Mouse (Mus musculus) heart, embryonic 13.5 days (tissue): ENCODE results near the gene Nectin4. TPM values are rescaled to one million over a fixed set of nuclear protein-coding genes. Genes with fewer than 3 reads are reported as not detected.
A peak's percentile ranks its signal among the peaks of the same experiment; 100 is the strongest.

Experiments used
- ATAC-seq: fragments of 200-750 bp; cut with Nextera tagmentation; 2 replicates; pipeline ENCODE4 v1.8.0; 2017; ENCODE audit warnings: moderate TSS enrichment; ENCODE audit not compliant: insufficient number of reproducible peaks, low FRiP score, low TSS enrichment; ENCODE audit errors: extremely low read depth
- H3K27ac ChIP-seq: fragments of 300-500 bp; sonication (generic); replicated peaks from 2 replicates; pipeline ENCODE4 v1.5.1; 2015; ENCODE audit warnings: moderate library complexity, mild to moderate bottlenecking, inconsistent platforms
- H3K27me3 ChIP-seq: fragments of 300-500 bp; sonication (generic); replicated peaks from 2 replicates; pipeline ENCODE4 v1.6.1; 2015; ENCODE audit warnings: mild to moderate bottlenecking, inconsistent platforms
- H3K36me3 ChIP-seq: fragments of 300-500 bp; sonication (generic); 2 replicates; pipeline ENCODE4 v1.6.1; 2015; ENCODE audit warnings: mild to moderate bottlenecking, inconsistent platforms
- H3K4me1 ChIP-seq: fragments of 300-500 bp; sonication (generic); 2 replicates; pipeline ENCODE4 v1.6.1; 2015; ENCODE audit warnings: inconsistent platforms
- H3K4me2 ChIP-seq: fragments of 300-500 bp; sonication (generic); 2 replicates; pipeline ENCODE4 v1.6.1; 2015; ENCODE audit warnings: inconsistent platforms, mild to moderate bottlenecking, moderate library complexity
- H3K4me3 ChIP-seq: fragments of 300-500 bp; sonication (generic); 2 replicates; pipeline ENCODE4 v1.5.1; 2015; ENCODE audit warnings: moderate library complexity, mild to moderate bottlenecking, inconsistent platforms
- H3K9ac ChIP-seq: fragments of 300-500 bp; sonication (generic); 2 replicates; pipeline ENCODE4 v1.6.1; 2015; ENCODE audit warnings: inconsistent platforms, mild to moderate bottlenecking, moderate library complexity
- H3K9me3 ChIP-seq: fragments of 300-500 bp; sonication (generic); 2 replicates; pipeline ENCODE4 v1.6.1; 2016; ENCODE audit warnings: inconsistent platforms
- WGBS: fragments of 180-500 bp; shearing (Covaris S2); methylation state at CpG from one replicate; pipeline ENCODE4 v1.1.7; 2015; ENCODE audit warnings: mixed read lengths; 5-methylcytosine and 5-hydroxymethylcytosine counted together
- polyA plus RNA-seq: library from polyadenylated mRNA; unstranded; fragments of >200 nt; fragmentation: Nextera tagmentation; extraction: Ambion mirVana; gene quantifications from 2 replicates; pipeline ENCODE4 v1.2.1, GENCODE M21; 2015

Gene Nectin4
- polyA plus RNA-seq, 1 experiment from 2014 or later, result 0.23 TPM

- Histone ChIP-seq H3K9ac (no peak overlapping the region), H3K27ac (no peak overlapping the region), H3K4me2 (no peak overlapping the region), H3K9me3 (no peaks in the 10 kb centered on the region), H3K36me3 (no peaks in the 10 kb centered on the region), H3K4me1 (peaks cover 3% of the 10 kb centered on the region), H3K4me3 (no peak overlapping the region), H3K27me3 (peaks cover 29% of the 10 kb centered on the region)
- 59% methylated on average over 9 of the region's 9 CpGs for WGBS
- ATAC-seq, result no peak
These were observed 15.3 kb downstream of the Nectin4 start for GRCm38 (mm10) chr1:171385171-171385570.

- H3K36me3 ChIP-seq, result no peaks in the 10 kb centered on the region
- H3K4me3 ChIP-seq, result peak overlapping the region; percentile 33
- peak overlapping the region; percentile 65; the same call in 1 of the 2 replicates for H3K9ac ChIP-seq
- peak overlapping the region; percentile 62 for H3K4me2 ChIP-seq
- WGBS, result 12% methylated on average over 6 of the region's 6 CpGs
- H3K4me1 ChIP-seq, result no peaks in the 10 kb centered on the region
- H3K9me3 ChIP-seq, result no peaks in the 10 kb centered on the region
- no peak for ATAC-seq
- peaks cover 14% of the 10 kb centered on the region for H3K27me3 ChIP-seq
- no peak overlapping the region for H3K27ac ChIP-seq
These were observed 17.2 kb downstream of the Nectin4 start for GRCm38 (mm10) chr1:171387099-171387498.

DNA sequence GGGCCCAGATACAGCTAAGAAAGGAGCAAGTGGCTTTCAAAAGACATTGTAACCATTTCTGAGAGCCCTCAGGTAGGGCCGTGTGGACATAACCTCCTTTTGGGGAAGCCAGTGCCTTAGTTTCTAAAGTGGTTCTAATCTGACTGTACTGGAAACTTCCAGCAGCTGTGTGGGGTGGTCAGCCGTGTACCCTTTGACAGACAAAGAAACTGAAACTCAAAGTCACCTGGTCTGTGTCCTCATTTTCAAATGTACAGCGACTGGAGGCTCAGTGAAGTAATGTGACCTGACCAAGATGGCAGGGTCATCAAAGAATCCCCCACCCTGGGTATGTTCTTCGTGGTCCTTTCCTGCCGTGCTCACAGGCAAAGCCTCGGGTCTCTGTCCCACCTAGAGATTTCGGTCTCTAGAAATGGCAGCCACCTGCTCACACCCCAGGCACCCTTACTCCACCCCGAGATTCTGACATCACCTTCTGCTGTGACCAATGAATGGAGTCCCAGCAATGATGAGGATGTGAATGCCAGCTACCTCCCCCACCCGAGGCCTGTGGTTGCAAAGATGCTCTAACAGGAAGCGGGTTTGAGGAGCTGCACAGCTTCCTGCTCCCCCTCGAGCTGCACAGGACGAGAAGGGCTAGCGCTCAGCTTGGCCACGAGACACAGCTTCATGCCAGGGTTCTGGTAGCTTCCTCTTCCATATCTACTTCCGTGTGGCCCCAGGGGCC is 18.6 kb downstream of the Nectin4 start, which contains the start of gene Arhgap30:
Arhgap30 (plus strand) TSS at position 579 of the 727 bp plus-strand sequence.
- WGBS, result 64% methylated on average over 15 of the region's 15 CpGs
- Histone ChIP-seq H3K9me3 (no peaks in the 10 kb centered on the region), H3K9ac (no peak within 1 kb of the TSS), H3K36me3 (no peaks in the 10 kb centered on the region), H3K4me2 (no peak within 1 kb of the TSS), H3K4me3 (0 out of 2 replicates have a peak within 1 kb of the TSS, but pooled peaks have one; percentile 6), H3K4me1 (no peaks in the 10 kb centered on the region), H3K27me3 (peaks cover 15% of the 10 kb centered on the region), H3K27ac (no peak within 1 kb of the TSS)
- ATAC-seq, result no peak

DNA sequence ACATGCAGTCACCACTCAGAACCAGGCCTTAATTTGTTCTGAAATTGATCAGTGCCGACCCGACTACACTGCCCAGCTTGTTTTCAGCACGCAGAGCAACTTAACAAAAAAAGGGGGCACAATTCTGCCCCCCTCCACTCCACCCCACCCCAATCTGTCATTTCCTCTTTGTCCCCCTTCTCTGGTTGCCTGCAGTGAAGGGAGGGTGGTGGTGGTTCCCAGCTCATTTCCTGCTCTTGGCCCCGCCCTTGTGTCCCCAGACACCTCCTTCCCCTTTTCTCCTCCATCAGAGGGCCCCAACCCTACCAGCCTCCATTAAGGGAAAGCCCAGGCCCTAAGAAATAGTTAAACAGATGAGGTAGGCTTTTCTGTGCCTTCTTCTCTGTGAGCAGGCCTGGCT is 20.2 kb downstream of the Nectin4 start:
- H3K4me1 ChIP-seq, result no peaks in the 10 kb centered on the region
- no peaks in the 10 kb centered on the region for H3K9me3 ChIP-seq
- H3K9ac ChIP-seq, result no peak overlapping the region
- 0 out of 2 replicates have a peak, but pooled peaks cover 12% of the 10 kb centered on the region for H3K27me3 ChIP-seq
- H3K4me3 ChIP-seq, result no peak overlapping the region
- no peak overlapping the region for H3K4me2 ChIP-seq
- WGBS, result 84% methylated on average over 4 of the region's 4 CpGs
- ATAC-seq, result no peak
- no peak overlapping the region for H3K27ac ChIP-seq
- no peaks in the 10 kb centered on the region for H3K36me3 ChIP-seq

GRCm38 (mm10) chr1:171401821-171402220 is 31.9 kb downstream of the Nectin4 start:
- Histone ChIP-seq H3K4me1 (no peaks in the 10 kb centered on the region), H3K36me3 (no peaks in the 10 kb centered on the region), H3K4me2 (no peak overlapping the region), H3K9ac (no peak overlapping the region), H3K27me3 (no peaks in the 10 kb centered on the region), H3K4me3 (no peak overlapping the region), H3K9me3 (no peaks in the 10 kb centered on the region), H3K27ac (no peak overlapping the region)
- WGBS, result 84% methylated on average over 4 of the region's 4 CpGs
- ATAC-seq, result no peak

DNA sequence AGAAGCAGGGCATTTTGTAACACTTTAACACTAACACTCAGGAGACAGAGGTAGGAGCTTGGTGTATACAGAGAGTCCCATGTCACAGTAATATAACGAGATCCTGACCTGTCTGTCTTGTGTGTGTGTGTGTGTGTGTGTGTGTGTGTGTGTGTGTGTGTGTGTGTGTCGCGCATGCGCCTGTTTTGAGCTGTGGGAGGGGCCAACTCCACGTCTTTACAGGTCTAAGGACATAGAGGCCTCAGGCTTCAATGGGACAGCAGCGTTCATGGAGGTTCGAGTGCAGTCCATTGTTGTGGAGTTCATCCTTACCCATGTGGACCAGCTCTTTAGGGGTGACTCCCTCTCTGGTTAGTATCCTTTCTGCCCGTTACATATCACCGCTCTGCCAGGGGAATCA is 33.1 kb downstream of the Nectin4 start:
- 77% methylated on average over 8 of the region's 9 CpGs for WGBS
- no peak overlapping the region for H3K9ac ChIP-seq
- ATAC-seq, result no peak

GRCm38 (mm10) chr1:171407263-171407662 is 37.4 kb downstream of the Nectin4 start:
- Histone ChIP-seq H3K9me3 (no peaks in the 10 kb centered on the region), H3K4me1 (0 out of 2 replicates have a peak, but pooled peaks cover under 1% of the 10 kb centered on the region), H3K4me2 (no peak overlapping the region), H3K36me3 (no peaks in the 10 kb centered on the region), H3K4me3 (no peak overlapping the region), H3K27me3 (peaks cover 22% of the 10 kb centered on the region), H3K27ac (no peak overlapping the region), H3K9ac (no peak overlapping the region)
- no peak for ATAC-seq
- WGBS, result 71% methylated on average over 5 of the region's 5 CpGs

More for the DNA sequence above, 33.1 kb downstream of the Nectin4 start:
- H3K4me2 ChIP-seq, result no peak overlapping the region
- H3K27me3 ChIP-seq, result peaks cover 8% of the 10 kb centered on the region; the same call in 1 of the 2 replicates
- no peak overlapping the region for H3K4me3 ChIP-seq
- H3K9me3 ChIP-seq, result no peaks in the 10 kb centered on the region
- no peaks in the 10 kb centered on the region for H3K4me1 ChIP-seq
- no peaks in the 10 kb centered on the region for H3K36me3 ChIP-seq
- H3K27ac ChIP-seq, result no peak overlapping the region

DNA sequence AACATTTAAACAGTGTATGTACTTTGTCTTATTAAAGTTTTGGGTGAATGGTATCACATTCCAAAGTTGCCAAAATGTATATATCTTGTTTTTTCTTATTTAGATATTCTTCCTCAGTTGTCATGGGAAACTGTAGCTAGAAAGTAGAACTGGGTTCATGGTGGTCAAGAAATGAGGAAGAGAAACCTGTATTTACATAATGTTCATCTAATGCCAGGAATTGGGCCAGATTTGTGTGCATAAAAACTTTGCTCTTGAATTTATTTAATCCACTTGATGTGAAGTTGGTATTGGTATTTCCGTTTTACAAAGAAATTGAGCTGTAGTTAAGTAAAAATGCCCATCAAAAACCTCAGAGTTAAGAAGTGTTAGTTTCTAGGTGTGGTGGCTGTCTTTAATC is 40.3 kb downstream of the Nectin4 start:
- no peak for ATAC-seq
- no peak overlapping the region for H3K27ac ChIP-seq
- no peaks in the 10 kb centered on the region for H3K9me3 ChIP-seq
- H3K36me3 ChIP-seq, result peaks cover 12% of the 10 kb centered on the region
- H3K4me2 ChIP-seq, result no peak overlapping the region
- H3K4me3 ChIP-seq, result no peak overlapping the region
- H3K4me1 ChIP-seq, result peaks cover 24% of the 10 kb centered on the region
- WGBS, result 74% methylated on average over 1 of the region's 1 CpGs
- H3K27me3 ChIP-seq, result peaks cover 22% of the 10 kb centered on the region
- H3K9ac ChIP-seq, result no peak overlapping the region

DNA sequence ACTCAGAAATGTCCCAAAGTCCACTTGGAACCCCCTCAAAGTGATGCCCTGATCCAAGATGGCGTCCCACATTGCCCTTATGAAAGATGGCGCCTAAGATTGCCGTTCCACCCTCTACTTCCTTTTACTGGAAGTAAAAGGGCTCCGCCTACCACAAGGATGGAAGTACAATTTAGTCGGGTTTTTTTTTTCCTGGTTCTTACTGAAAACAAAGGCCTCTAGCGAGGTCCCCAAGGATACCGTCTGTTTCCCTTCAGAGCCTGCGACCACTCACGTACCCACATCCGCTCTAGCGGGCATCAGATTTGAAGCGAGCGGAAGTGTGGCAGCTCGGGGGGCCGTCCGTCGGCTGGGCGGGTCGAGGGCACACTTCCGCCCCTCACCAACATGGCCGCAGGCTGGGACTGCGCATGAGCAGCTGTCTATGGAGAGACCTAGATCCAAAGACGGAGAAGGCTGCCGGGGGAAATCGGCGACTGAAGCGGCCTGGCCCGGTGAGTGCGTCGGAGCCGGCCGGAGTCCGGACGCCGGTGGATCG is 41.1 kb downstream of the Nectin4 start, which contains the start of gene Usf1:
Usf1 (plus strand) TSS at position 367 of the 538 bp plus-strand sequence.
- peaks cover 22% of the 10 kb centered on the region for H3K27me3 ChIP-seq
- peak within 1 kb of the TSS; percentile 92 for H3K27ac ChIP-seq
- H3K9me3 ChIP-seq, result no peaks in the 10 kb centered on the region
- under 1% methylated on average over 36 of the region's 36 CpGs for WGBS
- peak within 1 kb of the TSS; percentile 99 for H3K9ac ChIP-seq
- peaks cover 20% of the 10 kb centered on the region for H3K36me3 ChIP-seq
- peak within 1 kb of the TSS; percentile 73 for H3K4me2 ChIP-seq
- ATAC-seq, result peak; percentile 90
- peak within 1 kb of the TSS; percentile 98 for H3K4me3 ChIP-seq
- peaks cover 24% of the 10 kb centered on the region for H3K4me1 ChIP-seq

DNA sequence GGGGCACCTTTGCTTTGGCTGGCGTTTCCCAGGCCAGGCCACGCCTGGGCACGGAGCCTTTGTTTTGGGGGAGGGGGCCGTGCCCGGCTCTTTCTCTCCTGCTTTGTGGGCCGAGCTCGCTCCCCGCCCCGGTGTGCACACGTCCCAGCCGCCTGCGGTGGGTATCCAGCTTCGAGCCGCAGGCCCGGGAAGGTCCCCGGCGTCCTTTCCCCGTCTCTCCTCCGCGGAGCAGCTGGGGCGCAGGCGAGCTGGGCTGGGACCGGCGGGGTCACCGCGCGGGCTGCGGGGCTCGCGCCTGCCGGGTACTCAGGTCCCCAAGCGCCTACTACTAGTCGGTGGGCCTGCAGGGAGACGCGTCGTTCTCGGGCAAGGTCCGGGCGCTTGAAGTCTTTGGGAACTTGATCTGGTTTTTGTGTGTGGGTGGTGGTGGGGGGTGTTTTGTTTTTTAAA is 41.6 kb downstream of the Nectin4 start:
- WGBS, result under 1% methylated on average over 39 of the region's 39 CpGs
- Histone ChIP-seq H3K9ac (peak overlapping the region; percentile 99), H3K27me3 (peaks cover 22% of the 10 kb centered on the region), H3K4me1 (peaks cover 24% of the 10 kb centered on the region), H3K4me3 (peak overlapping the region; percentile 98), H3K27ac (peak overlapping the region; percentile 92), H3K4me2 (peak overlapping the region; percentile 73), H3K36me3 (peaks cover 25% of the 10 kb centered on the region), H3K9me3 (no peaks in the 10 kb centered on the region)
- peak; percentile 41; the same call in 1 of the 2 replicates for ATAC-seq

DNA sequence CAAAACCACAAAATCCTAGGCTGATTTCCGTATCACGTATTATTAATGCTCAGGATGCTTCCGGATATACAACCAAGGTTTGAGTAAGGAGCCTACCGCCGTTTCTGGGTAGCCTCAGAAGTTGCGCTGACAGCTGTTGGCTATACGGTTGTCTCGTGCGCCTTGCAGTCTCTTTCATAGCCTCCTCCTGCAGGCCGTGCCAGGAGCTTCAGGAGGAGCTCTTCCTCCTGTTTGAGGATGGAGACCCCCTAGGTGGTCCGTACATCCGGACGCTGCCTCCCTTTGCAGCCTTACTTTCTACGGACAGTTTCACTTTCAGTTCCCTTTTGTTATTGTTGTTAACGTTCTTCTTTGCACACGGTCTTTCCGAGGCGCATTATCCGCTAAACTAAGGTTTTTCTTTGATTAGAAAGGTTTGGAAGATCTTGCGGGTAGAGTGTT is 42.1 kb downstream of the Nectin4 start:
- H3K4me2 ChIP-seq, result peak overlapping the region; percentile 73
- H3K9ac ChIP-seq, result peak overlapping the region; percentile 99
- peaks cover 22% of the 10 kb centered on the region for H3K27me3 ChIP-seq
- H3K27ac ChIP-seq, result peak overlapping the region; percentile 92
- H3K4me3 ChIP-seq, result peak overlapping the region; percentile 98
- H3K9me3 ChIP-seq, result no peaks in the 10 kb centered on the region
- under 1% methylated on average over 20 of the region's 20 CpGs for WGBS
- ATAC-seq, result no peak
- peaks cover 24% of the 10 kb centered on the region for H3K4me1 ChIP-seq
- H3K36me3 ChIP-seq, result peaks cover 30% of the 10 kb centered on the region
